Mouse (Mus musculus) bone marrow macrophage, adult 2 months (primary cell): Measurements from ENCODE around the gene Phldb1.

Source experiments
- CTCF ChIP-seq: IDR thresholded peaks from 2 replicates; pipeline ENCODE4 v1.5.1; 2012; ENCODE audit warnings: low read depth, mild to moderate bottlenecking, low read length, moderate library complexity
- POLR2A ChIP-seq: IDR thresholded peaks from 2 replicates; pipeline ENCODE4 v1.6.1; 2012; ENCODE audit warnings: mild to moderate bottlenecking, low read depth, low read length, borderline replicate concordance

GRCm38 (mm10) chr9:44747341-44747740, 12.3 kb upstream of the Phldb1 start:
- TF ChIP-seq POLR2A (no peak), CTCF (no peak)
